Mouse (Mus musculus) myocyte (in vitro differentiated cells): ENCODE data around the gene Cdiptos.

Experiments used
- MAX ChIP-seq: IDR thresholded peaks from one replicate; pipeline ENCODE4 v1.6.1; 2011; ENCODE audit warnings: low read depth, mild to moderate bottlenecking, control low read depth
- TCF3 ChIP-seq: IDR thresholded peaks from one replicate; pipeline ENCODE4 v1.6.1; 2011; ENCODE audit warnings: low read depth, control low read depth; ENCODE audit not compliant: insufficient read length
- USF1 ChIP-seq: IDR thresholded peaks from one replicate; pipeline ENCODE4 v1.6.1; 2011; ENCODE audit warnings: low read depth, mild to moderate bottlenecking, control low read depth, moderate library complexity

- TF ChIP-seq MAX (no peak), TCF3 (no peak), USF1 (no peak)
These were observed 28.4 kb upstream of the Cdiptos start for GRCm38 (mm10) chr7:127004122-127004875.
